Mouse (Mus musculus) adrenal gland, adult 8-10 months (tissue): ENCODE measurements around the gene Hira. TPM values are rescaled to one million over a fixed set of nuclear protein-coding genes. Genes with fewer than 3 reads are reported as not detected.

Experiments used
- total RNA-seq, 4 experiments: library from RNA; stranded (reverse); gene quantifications; 2 replicates each; pipeline ENCODE4 v1.2.4; 2022

Gene Hira
- total RNA-seq, 4 experiments from 2014 or later = 31.8 to 59.1 (median 39.6) TPM

Other genes with a start within 250 kb of the Hira start
- gene Sept5, start 247.1 kb upstream of the Hira start, total RNA-seq = 10 to 100 TPM in 3 of 4 experiments, 1 to 10 TPM in 1; 8.5 to 18.5 (median 12.0) TPM
- gene Cldn5, start 100.2 kb upstream of the Hira start, total RNA-seq = 10 to 100 TPM in 1 of 4 experiments, 1 to 10 TPM in 3; 7.8 to 12.2 (median 9.4) TPM
- 100 to 1,000 TPM; 131 to 143 (median 136) TPM for gene Ufd1, start 65.3 kb upstream of the Hira start, total RNA-seq
- 10 to 100 TPM in 2 of 4 experiments, 1 to 10 TPM in 2; 7.0 to 12.8 (median 10.0) TPM for gene Cdc45, start 65.0 kb upstream of the Hira start, total RNA-seq
- 10 to 100 TPM; 18.5 to 23.9 (median 20.9) TPM for gene 2510002D24Rik, start 40.5 kb upstream of the Hira start, total RNA-seq
- gene Gm28539, start 40.5 kb upstream of the Hira start, total RNA-seq = 1 to 10 TPM; 1.7 to 7.3 (median 5.7) TPM
- 10 to 100 TPM; 42.0 to 53.2 (median 48.0) TPM for gene Mrpl40, start 175 bp upstream of the Hira start, total RNA-seq